Mouse (Mus musculus) spleen, adult 2 months (tissue): ENCODE measurements around the gene Ccno.

Experiments
- CTCF ChIP-seq: fragments of 200-500 bp; IDR thresholded peaks from 2 replicates; pipeline ENCODE4 v1.5.1; 2011; ENCODE audit warnings: mild to moderate bottlenecking, inconsistent platforms; ENCODE audit not compliant: insufficient read depth, insufficient read length, insufficient replicate concordance; ENCODE audit errors: extremely low read depth
- POLR2A ChIP-seq: fragments of 200-500 bp; IDR thresholded peaks from 2 replicates; pipeline ENCODE4 v1.6.1; 2011; ENCODE audit warnings: low read depth, low read length, inconsistent platforms

DNA sequence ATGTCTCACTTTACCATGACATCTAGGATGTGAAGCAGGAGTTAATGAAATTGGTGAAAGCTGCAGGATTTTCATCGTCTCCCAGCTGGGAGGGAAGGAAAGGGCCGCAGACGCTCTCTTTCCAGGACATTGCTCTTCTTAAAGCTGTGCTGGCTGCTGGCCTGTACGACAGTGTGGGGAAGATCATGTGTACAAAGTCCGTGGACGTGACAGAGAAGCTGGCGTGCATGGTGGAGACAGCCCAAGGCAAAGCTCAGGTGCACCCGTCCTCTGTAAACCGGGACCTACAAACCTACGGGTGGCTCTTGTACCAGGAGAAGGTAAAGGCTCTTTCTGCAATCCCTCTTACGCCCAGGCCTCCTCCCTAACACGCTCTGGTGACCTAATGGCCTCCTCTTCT lies 23.2 kb upstream of the Ccno start:
- TF ChIP-seq CTCF (no peak), POLR2A (no peak)
